Mouse (Mus musculus): ENCODE data around the gene Fmn2.
A peak's percentile ranks its signal among the peaks of the same experiment; 100 is the strongest.

The Fmn2 gene

GRCm38 (mm10) chr1:174557211-174557610 lies 55.6 kb downstream of the Fmn2 start:
- no peak for DNase-seq (ENCODE audit: low read depth, low spot score)

GRCm38 (mm10) chr1:174557841-174558240 lies 56.2 kb downstream of the Fmn2 start:
- no peak for DNase-seq (ENCODE audit: low read depth, low spot score)

- no peak for DNase-seq (ENCODE audit: low read depth, low spot score)
Observed at GRCm38 (mm10) chr1:174558488-174558887, 56.9 kb downstream of the Fmn2 start.

- no peak for DNase-seq (ENCODE audit: low read depth, low spot score)
Observed at GRCm38 (mm10) chr1:174564561-174564960, 62.9 kb downstream of the Fmn2 start.

- no peak for DNase-seq (ENCODE audit: low read depth, low spot score)
Observed at GRCm38 (mm10) chr1:174568609-174569008, 67.0 kb downstream of the Fmn2 start.

- peak; percentile 9 for DNase-seq (ENCODE audit: low read depth, low spot score)
Observed at GRCm38 (mm10) chr1:174592420-174592980, 90.9 kb downstream of the Fmn2 start.

GRCm38 (mm10) chr1:174594989-174595388 lies 93.4 kb downstream of the Fmn2 start:
- peak; percentile 31 for DNase-seq (ENCODE audit: low read depth, low spot score)

- no peak for DNase-seq (ENCODE audit: low read depth, low spot score)
Observed at GRCm38 (mm10) chr1:174597495-174597894, 95.9 kb downstream of the Fmn2 start.

GRCm38 (mm10) chr1:174598226-174598625 lies 96.6 kb downstream of the Fmn2 start:
- no peak for DNase-seq (ENCODE audit: low read depth, low spot score)

- no peak for DNase-seq (ENCODE audit: low read depth, low spot score)
Observed at GRCm38 (mm10) chr1:174600041-174600440, 98.4 kb downstream of the Fmn2 start.

- no peak for DNase-seq (ENCODE audit: low read depth, low spot score)
Observed at GRCm38 (mm10) chr1:174600620-174601019, 99.0 kb downstream of the Fmn2 start.

- DNase-seq (ENCODE audit: low read depth, low spot score), result no peak
Observed at GRCm38 (mm10) chr1:174617368-174617767, 115.7 kb downstream of the Fmn2 start.

- DNase-seq (ENCODE audit: low read depth, low spot score), result no peak
Observed at GRCm38 (mm10) chr1:174621512-174621911, 119.9 kb downstream of the Fmn2 start.

GRCm38 (mm10) chr1:174623054-174623453 lies 121.4 kb downstream of the Fmn2 start:
- DNase-seq (ENCODE audit: low read depth, low spot score), result no peak

GRCm38 (mm10) chr1:174630074-174630473 lies 128.4 kb downstream of the Fmn2 start:
- no peak for DNase-seq (ENCODE audit: low read depth, low spot score)

- DNase-seq (ENCODE audit: low read depth, low spot score), result no peak
Observed at GRCm38 (mm10) chr1:174636291-174636690, 134.7 kb downstream of the Fmn2 start.

GRCm38 (mm10) chr1:174637564-174638085 lies 136.0 kb downstream of the Fmn2 start:
- DNase-seq (ENCODE audit: low read depth, low spot score), result no peak

- no peak for DNase-seq (ENCODE audit: low read depth, low spot score)
Observed at GRCm38 (mm10) chr1:174640901-174641300, 139.3 kb downstream of the Fmn2 start.

- DNase-seq (ENCODE audit: low read depth, low spot score), result no peak
Observed at GRCm38 (mm10) chr1:174643431-174644010, 141.9 kb downstream of the Fmn2 start.

GRCm38 (mm10) chr1:174649421-174649826 lies 147.8 kb downstream of the Fmn2 start:
- no peak for DNase-seq (ENCODE audit: low read depth, low spot score)

GRCm38 (mm10) chr1:174654565-174654964 lies 152.9 kb downstream of the Fmn2 start:
- no peak for DNase-seq (ENCODE audit: low read depth, low spot score)

GRCm38 (mm10) chr1:174655354-174655753 lies 153.7 kb downstream of the Fmn2 start:
- DNase-seq (ENCODE audit: low read depth, low spot score), result no peak

GRCm38 (mm10) chr1:174656554-174656953 lies 154.9 kb downstream of the Fmn2 start:
- no peak for DNase-seq (ENCODE audit: low read depth, low spot score)

Data from retina, postnatal 7 days (tissue).